Mouse (Mus musculus) kidney, embryonic 14.5 days (tissue): ENCODE measurements around the gene Klk5. TPM values are rescaled to one million over a fixed set of nuclear protein-coding genes. Genes with fewer than 3 reads are reported as not detected.

ENCODE experiments used
- ATAC-seq: fragments of 200-750 bp; cut with Nextera tagmentation; 2 replicates; pipeline ENCODE4 v1.8.0; 2017; ENCODE audit warnings: moderate number of reproducible peaks, mild to moderate bottlenecking, moderate TSS enrichment, moderate library complexity; ENCODE audit not compliant: low FRiP score, low TSS enrichment
- H3K27ac ChIP-seq: fragments of 300-500 bp; sonication (generic); 2 replicates; pipeline ENCODE4 v1.5.1; 2014; ENCODE audit warnings: low read depth, mild to moderate bottlenecking, low read length, moderate library complexity, mixed read lengths
- H3K27me3 ChIP-seq: fragments of 300-500 bp; sonication (generic); 2 replicates; pipeline ENCODE4 v1.6.1; 2014; ENCODE audit warnings: mild to moderate bottlenecking, low read length; ENCODE audit not compliant: control insufficient read depth, insufficient read depth
- H3K36me3 ChIP-seq: fragments of 300-500 bp; sonication (generic); 2 replicates; pipeline ENCODE4 v1.6.1; 2014; ENCODE audit warnings: low read length, mixed read lengths; ENCODE audit not compliant: control insufficient read depth, insufficient read depth
- H3K4me1 ChIP-seq: fragments of 300-500 bp; sonication (generic); 2 replicates; pipeline ENCODE4 v1.6.1; 2014; ENCODE audit warnings: low read length, mixed read lengths; ENCODE audit not compliant: control insufficient read depth, insufficient read depth
- H3K4me2 ChIP-seq: fragments of 300-500 bp; sonication (generic); replicated peaks from 2 replicates; pipeline ENCODE4 v1.6.1; 2014; ENCODE audit warnings: low read depth, mild to moderate bottlenecking, low read length
- H3K4me3 ChIP-seq: fragments of 300-500 bp; sonication (generic); 2 replicates; pipeline ENCODE4 v1.5.1; 2014; ENCODE audit warnings: mild to moderate bottlenecking, low read length
- H3K9ac ChIP-seq: fragments of 300-500 bp; sonication (generic); 2 replicates; pipeline ENCODE4 v1.6.1; 2014; ENCODE audit warnings: low read depth, mild to moderate bottlenecking, low read length, moderate library complexity
- H3K9me3 ChIP-seq: fragments of 300-500 bp; sonication (generic); 2 replicates; pipeline ENCODE4 v1.6.1; 2016; ENCODE audit warnings: low read length; ENCODE audit not compliant: control insufficient read depth
- WGBS: fragments of 180-500 bp; shearing (Covaris S2); extraction: QIAGEN DNeasy Blood & Tissue Kit; methylation state at CpG from one replicate; pipeline ENCODE4 v1.1.7; 2014; 5-methylcytosine and 5-hydroxymethylcytosine counted together
- polyA plus RNA-seq: library from polyadenylated mRNA; unstranded; fragments of >200 nt; fragmentation: Nextera tagmentation; extraction: Ambion mirVana; gene quantifications from 2 replicates; pipeline ENCODE4 v1.2.1, GENCODE M21; 2014

Klk5 gene
- polyA plus RNA-seq, 1 experiment from 2014 or later = not detected

DNA sequence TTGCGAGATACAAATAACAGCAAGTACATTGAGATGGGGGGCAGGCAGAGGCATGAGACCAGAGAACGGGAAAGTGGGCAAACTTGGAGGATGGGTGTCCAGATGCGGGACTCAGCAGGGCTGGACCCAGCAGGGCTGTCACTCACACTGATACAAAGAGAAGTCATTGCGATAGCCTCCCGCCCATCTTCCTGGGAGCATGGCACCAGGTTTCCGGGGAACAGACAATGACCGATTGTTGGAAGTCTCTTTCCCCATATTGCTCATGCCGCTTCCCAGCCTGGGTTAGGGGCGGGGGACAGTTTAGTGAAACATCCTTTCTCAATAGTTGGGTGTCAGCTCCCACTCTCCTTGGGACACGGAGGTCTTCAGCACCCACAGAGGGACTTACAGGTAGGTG is 17.6 kb upstream of the Klk5 start, which contains the start of gene Klk6:
Gene Klk6, plus strand, starts transcription at position 301 of the 400 bp plus-strand sequence.
- H3K9me3 ChIP-seq = no peaks in the 10 kb centered on the region
- H3K36me3 ChIP-seq = no peaks in the 10 kb centered on the region
- ATAC-seq = no peak
- H3K4me2 ChIP-seq = no peak within 1 kb of the TSS
- H3K4me3 ChIP-seq = no peak within 1 kb of the TSS
- no peak within 1 kb of the TSS for H3K27ac ChIP-seq
- H3K4me1 ChIP-seq = no peaks in the 10 kb centered on the region
- H3K9ac ChIP-seq = no peak within 1 kb of the TSS
- no peaks in the 10 kb centered on the region for H3K27me3 ChIP-seq
- whole genome bisulfite sequencing = 88% methylated on average over 10 of the region's 10 CpGs

DNA sequence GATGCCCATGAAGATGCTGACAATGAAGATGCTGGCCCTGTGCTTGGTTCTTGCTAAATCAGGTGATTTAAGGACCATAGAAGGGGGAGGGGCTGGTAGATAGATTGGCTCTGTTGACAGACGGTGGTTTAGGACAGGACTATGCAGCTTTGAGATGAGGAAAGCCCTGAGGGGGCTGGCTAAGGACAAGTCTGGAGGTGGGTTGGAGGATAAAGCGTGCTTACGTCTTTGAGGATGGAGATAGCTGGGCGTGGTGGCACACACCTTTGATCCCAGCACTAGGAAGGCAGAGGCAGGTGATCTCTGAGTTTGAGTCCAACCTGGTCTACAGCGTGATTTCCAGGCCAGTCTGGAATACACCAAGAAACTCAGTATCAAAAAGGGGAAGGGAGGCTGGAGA is 15.7 kb upstream of the Klk5 start:
- Histone ChIP-seq H3K4me1 (no peaks in the 10 kb centered on the region), H3K27me3 (no peaks in the 10 kb centered on the region), H3K9ac (no peak overlapping the region), H3K27ac (no peak overlapping the region), H3K4me3 (no peak overlapping the region), H3K4me2 (no peak overlapping the region), H3K9me3 (no peaks in the 10 kb centered on the region), H3K36me3 (no peaks in the 10 kb centered on the region)
- ATAC-seq = no peak
- 82% methylated on average over 5 of the region's 5 CpGs for WGBS

DNA sequence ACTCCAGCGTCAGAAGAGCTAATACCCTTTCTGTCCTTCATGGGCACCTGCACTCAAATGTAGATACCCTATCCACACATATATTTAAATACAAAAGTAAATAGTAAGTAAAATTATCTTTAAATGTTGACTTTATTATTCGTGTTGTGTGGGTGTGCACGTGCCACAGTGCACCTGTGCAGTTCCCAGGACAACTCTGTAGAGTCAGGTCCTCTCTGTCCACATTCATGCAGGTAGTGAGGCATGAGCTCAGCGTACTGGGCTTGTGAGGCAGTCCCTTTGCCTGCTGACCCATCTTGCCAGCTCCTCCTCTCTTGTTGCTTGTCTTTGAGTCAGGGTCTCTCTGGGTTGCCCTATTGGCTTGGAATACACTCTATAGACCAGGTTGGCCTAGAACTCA is 14.1 kb upstream of the Klk5 start:
- Histone ChIP-seq H3K9ac (no peak overlapping the region), H3K27ac (no peak overlapping the region), H3K4me2 (no peak overlapping the region), H3K4me3 (no peak overlapping the region), H3K9me3 (no peaks in the 10 kb centered on the region), H3K36me3 (no peaks in the 10 kb centered on the region), H3K27me3 (no peaks in the 10 kb centered on the region), H3K4me1 (no peaks in the 10 kb centered on the region)
- ATAC-seq = no peak
- WGBS = 87% methylated on average over 4 of the region's 4 CpGs

DNA sequence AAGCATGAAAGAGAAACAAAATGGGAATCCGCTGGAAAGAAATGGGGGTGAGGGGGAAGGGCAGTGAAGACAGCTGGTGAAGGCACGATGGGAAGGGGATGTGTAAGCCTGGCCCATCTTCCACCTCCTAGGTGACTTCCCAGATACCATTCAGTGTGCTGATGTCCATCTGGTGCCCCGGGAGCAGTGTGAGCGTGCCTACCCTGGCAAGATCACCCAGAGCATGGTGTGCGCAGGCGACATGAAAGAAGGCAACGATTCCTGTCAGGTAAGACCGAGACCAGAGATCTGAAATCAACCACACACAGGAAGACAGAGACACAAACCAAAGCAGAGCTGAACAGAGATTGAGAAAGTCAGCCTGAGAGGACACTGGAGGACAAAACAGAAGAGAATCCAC is 12.8 kb upstream of the Klk5 start:
- WGBS = 86% methylated on average over 8 of the region's 8 CpGs
- Histone ChIP-seq H3K27me3 (no peaks in the 10 kb centered on the region), H3K9me3 (no peaks in the 10 kb centered on the region), H3K4me2 (no peak overlapping the region), H3K4me1 (no peaks in the 10 kb centered on the region), H3K4me3 (no peak overlapping the region), H3K36me3 (no peaks in the 10 kb centered on the region), H3K27ac (no peak overlapping the region), H3K9ac (no peak overlapping the region)
- ATAC-seq = no peak

DNA sequence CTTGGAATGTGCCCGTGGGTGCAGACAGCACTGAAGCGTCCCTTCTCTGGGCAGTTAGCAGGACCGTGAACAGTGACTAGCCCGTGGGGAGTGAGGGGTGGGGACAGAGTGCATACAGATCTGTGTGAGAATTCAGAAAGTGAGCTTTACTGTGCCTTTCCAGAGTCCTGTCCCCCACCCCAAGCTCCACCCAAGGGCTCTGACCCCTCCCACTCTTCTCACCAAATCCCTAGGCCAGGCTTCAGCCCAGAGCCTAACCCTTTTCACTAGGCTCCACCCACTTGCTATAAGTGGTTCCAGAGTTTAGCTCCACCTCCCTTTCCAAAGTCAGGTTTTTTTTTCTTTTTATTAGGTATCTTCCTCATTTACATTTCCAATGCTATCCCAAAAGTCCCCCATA is 2.0 kb downstream of the Klk5 start:
- no peak for ATAC-seq
- Histone ChIP-seq H3K9me3 (no peaks in the 10 kb centered on the region), H3K4me3 (no peak overlapping the region), H3K36me3 (no peaks in the 10 kb centered on the region), H3K27ac (no peak overlapping the region), H3K4me2 (no peak overlapping the region), H3K9ac (no peak overlapping the region), H3K4me1 (no peaks in the 10 kb centered on the region), H3K27me3 (no peaks in the 10 kb centered on the region)
- WGBS = 94% methylated on average over 4 of the region's 4 CpGs

DNA sequence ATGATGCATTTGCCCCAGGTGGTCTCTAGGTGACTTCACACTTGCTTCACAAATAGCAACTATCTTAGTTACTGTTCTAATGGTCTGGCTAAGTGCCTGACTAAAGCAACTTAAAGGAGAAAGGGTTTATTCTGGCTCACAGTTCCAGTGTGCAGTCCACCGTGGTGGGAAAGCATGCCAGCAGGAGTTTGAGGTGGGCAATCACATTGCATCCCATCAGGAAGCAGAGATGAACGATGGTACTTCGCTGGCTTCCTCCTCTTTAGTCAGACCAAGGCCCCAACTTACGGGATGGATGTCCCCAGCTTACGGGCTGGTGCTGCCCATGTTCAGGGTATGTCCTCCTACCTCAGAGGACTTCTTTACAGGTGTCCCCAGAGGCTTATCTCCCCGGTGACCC is 9.8 kb downstream of the Klk5 start:
- no peak overlapping the region for H3K4me3 ChIP-seq
- H3K27me3 ChIP-seq = no peaks in the 10 kb centered on the region
- no peak for ATAC-seq
- H3K4me2 ChIP-seq = no peak overlapping the region
- H3K27ac ChIP-seq = no peak overlapping the region
- H3K9me3 ChIP-seq = no peaks in the 10 kb centered on the region
- no peak overlapping the region for H3K9ac ChIP-seq
- no peaks in the 10 kb centered on the region for H3K36me3 ChIP-seq
- WGBS = 90% methylated on average over 6 of the region's 6 CpGs
- no peaks in the 10 kb centered on the region for H3K4me1 ChIP-seq

DNA sequence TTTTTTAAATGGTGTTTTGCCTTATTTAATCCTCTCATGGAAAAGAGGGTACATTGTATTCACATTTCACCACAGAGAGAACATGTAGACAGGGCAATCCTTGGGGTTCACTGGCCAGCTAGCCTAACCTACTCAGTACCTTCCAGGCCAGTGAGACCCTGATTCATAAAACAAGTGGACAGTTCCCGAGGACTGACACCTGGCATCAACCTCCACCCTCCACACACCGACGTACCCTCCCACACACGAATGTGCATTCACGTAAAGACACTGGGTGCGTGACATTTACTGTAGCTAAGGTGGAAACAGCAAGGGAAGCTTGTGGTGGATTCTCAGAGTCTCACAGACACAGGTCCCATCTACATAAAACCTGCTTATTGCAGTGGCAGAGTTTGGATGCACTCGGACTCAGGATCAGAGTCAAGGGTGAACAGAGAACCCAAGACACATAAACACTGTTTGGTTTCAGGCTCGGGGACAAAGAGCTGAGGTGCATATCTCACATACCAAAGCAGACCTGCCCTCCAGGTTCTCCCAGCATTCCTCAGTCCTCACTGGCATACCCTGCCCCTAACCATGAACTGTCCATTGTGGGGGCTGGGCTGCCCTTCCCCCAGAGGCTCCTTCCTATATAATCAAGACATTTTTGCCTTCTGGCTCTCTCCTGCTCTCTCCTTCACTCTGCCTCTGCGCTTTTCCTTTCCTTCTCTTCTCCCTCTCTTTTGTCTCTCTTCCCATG is 13.0 kb downstream of the Klk5 start:
- no peaks in the 10 kb centered on the region for H3K27me3 ChIP-seq
- 49% methylated on average over 9 of the region's 9 CpGs for WGBS
- no peaks in the 10 kb centered on the region for H3K4me1 ChIP-seq
- no peak overlapping the region for H3K27ac ChIP-seq
- no peak for ATAC-seq
- H3K9me3 ChIP-seq = no peaks in the 10 kb centered on the region
- no peak overlapping the region for H3K9ac ChIP-seq
- H3K36me3 ChIP-seq = no peaks in the 10 kb centered on the region
- H3K4me2 ChIP-seq = no peak overlapping the region
- no peak overlapping the region for H3K4me3 ChIP-seq

DNA sequence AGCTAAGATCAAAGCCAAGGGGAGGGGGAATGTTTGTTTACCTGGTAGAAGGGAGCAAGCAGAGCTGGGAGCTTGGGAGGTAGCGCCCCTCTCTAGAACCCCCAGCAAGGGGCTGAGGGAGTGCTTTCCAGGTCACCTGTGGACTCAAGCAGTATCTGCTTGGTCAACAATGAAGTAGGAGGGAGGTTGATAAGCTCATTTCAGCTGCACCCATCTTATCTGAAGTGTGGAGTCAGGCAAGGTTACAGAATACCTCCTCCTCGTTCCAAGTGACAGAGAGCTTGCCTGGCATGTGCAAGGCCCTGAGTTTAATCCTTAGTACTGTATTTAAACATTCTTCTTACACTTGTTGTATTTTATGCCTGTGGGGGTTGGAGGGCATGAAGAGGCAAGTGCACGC is 13.9 kb downstream of the Klk5 start:
- no peaks in the 10 kb centered on the region for H3K27me3 ChIP-seq
- H3K9ac ChIP-seq = no peak overlapping the region
- no peak overlapping the region for H3K4me3 ChIP-seq
- no peak overlapping the region for H3K4me2 ChIP-seq
- 72% methylated on average over 3 of the region's 3 CpGs for WGBS
- no peak for ATAC-seq
- no peaks in the 10 kb centered on the region for H3K36me3 ChIP-seq
- H3K4me1 ChIP-seq = no peaks in the 10 kb centered on the region
- no peaks in the 10 kb centered on the region for H3K9me3 ChIP-seq
- no peak overlapping the region for H3K27ac ChIP-seq

DNA sequence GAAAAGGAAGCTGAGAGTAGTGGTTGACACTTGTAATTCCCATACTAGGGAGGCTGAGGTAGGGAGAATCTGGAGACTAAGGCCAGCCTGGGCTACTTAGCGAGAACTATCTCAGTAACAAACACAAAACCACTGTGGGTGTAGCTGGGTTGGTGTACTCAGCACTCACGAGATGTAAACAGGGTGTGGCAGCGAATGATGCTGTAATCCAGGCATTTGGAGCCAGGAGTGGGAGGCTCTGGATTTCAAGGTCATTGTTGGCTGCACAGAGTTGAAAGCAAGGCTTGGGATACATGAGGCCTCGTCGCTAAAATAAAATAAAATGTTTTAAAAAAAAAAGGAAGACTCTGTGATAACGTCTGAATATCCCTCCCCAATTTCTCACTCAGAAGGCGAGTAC is 14.5 kb downstream of the Klk5 start:
- H3K9me3 ChIP-seq = no peaks in the 10 kb centered on the region
- H3K4me3 ChIP-seq = no peak overlapping the region
- no peak for ATAC-seq
- H3K27ac ChIP-seq = no peak overlapping the region
- H3K9ac ChIP-seq = no peak overlapping the region
- H3K4me2 ChIP-seq = no peak overlapping the region
- no peaks in the 10 kb centered on the region for H3K27me3 ChIP-seq
- H3K36me3 ChIP-seq = no peaks in the 10 kb centered on the region
- WGBS = 77% methylated on average over 7 of the region's 7 CpGs
- H3K4me1 ChIP-seq = no peaks in the 10 kb centered on the region
